Mouse (Mus musculus) embryonic stem cell, embryonic (primary cell): ENCODE results near the gene Sord.
"Not testable (repeated sequence)": the region's sequence is repeated elsewhere in the genome, so short reads cannot be mapped to it uniquely, and the experiment has no call there.

Source experiments
- CTCF ChIA-PET, 4 experiments: fragments of 300-600 bp in 2 of 4; fragments of 350-600 bp in 2 of 4; sonication (Branson Sonifier 250); formaldehyde crosslinking; loops; one replicate each; lab custom pipeline; 2022; ENCODE audit warnings: inconsistent platforms in 2 of 4; lab: Charles Lee
- POLR2A ChIA-PET, 4 experiments: fragments of 300-600 bp in 2 of 4; fragments of 350-600 bp in 2 of 4; sonication (Branson Sonifier 250); formaldehyde crosslinking; loops; one replicate each; lab custom pipeline; 2022; ENCODE audit warnings: antibody characterized with exemption in 4 of 4, inconsistent platforms in 1 of 4; lab: Charles Lee

Gene Sord

GRCm38 (mm10) chr2:122234611-122235288, at the start of gene Sord:
Gene Sord (plus strand): TSS chr2:122234749.
- POLR2A ChIA-PET, result interaction anchor here in 3 of 4 experiments (0.5 to 2.8 kb wide), 31 partner anchors 9 to 376 kb away, joined by 3 to 13 read pairs (median 3); partner anchors contain the start of genes Ctdspl2 (in 2 of the 3), Mageb3 (in 2 of the 3), Spg11 (in 2 of the 3) and B2m (in 1 of the 3)
- CTCF ChIA-PET, result interaction anchor here (0.5 to 2.1 kb wide), 9 partner anchors 9 to 756 kb away, joined by 3 to 12 read pairs (median 4); no protein-coding TSS in a partner anchor

- ChIA-PET CTCF (interaction anchor here in 1 of 4 experiments (0.6 kb wide), 2 partner anchors 182 to 371 kb away, joined by 4 to 9 read pairs; no protein-coding TSS in a partner anchor), POLR2A (interaction anchor here in 3 of 4 experiments (0.6 to 2.3 kb wide), 11 partner anchors 12 to 389 kb away, joined by 3 to 8 read pairs (median 3); partner anchors contain the start of gene B2m (in 2 of the 3))
These were observed 49.5 kb upstream of the Sord start for GRCm38 (mm10) chr2:122185086-122185485.

GRCm38 (mm10) chr2:122186106-122186505, 48.4 kb upstream of the Sord start, which contains the start of the genes Patl2 and Terb2:
Gene Patl2 (minus strand): TSS chr2:122186189.
Gene Terb2 (plus strand): TSS chr2:122186272.
- POLR2A ChIA-PET, result interaction anchor here in 3 of 4 experiments (0.6 to 2.3 kb wide), 21 partner anchors 9 to 230 kb away, joined by 3 to 8 read pairs (median 3); partner anchors contain the start of genes Spg11 (in 2 of the 3), B2m (in 1 of the 3), Ctdspl2 (in 1 of the 3) and Mageb3 (in 1 of the 3)

GRCm38 (mm10) chr2:122186751-122187150, 47.8 kb upstream of the Sord start:
- CTCF ChIA-PET, result interaction anchor here in 2 of 4 experiments (0.6 to 1.1 kb wide), 2 partner anchors 57 to 176 kb away, joined by 3 read pairs; no protein-coding TSS in a partner anchor
- POLR2A ChIA-PET, result interaction anchor here in 3 of 4 experiments (0.6 to 2.3 kb wide), 12 partner anchors 10 to 148 kb away, joined by 3 to 8 read pairs (median 4); partner anchors contain the start of genes B2m (in 1 of the 3) and Spg11 (in 1 of the 3)

More at GRCm38 (mm10) chr2:122186106-122186505, 48.4 kb upstream of the Sord start, which contains the start of the genes Patl2 and Terb2:
- CTCF ChIA-PET, result interaction anchor here in 2 of 4 experiments (0.6 to 1.1 kb wide), 2 partner anchors 57 to 159 kb away, joined by 3 read pairs; no protein-coding TSS in a partner anchor

- ChIA-PET CTCF (no interaction called here), POLR2A (interaction anchor here in 1 of 4 experiments (0.8 kb wide), 1 partner anchor 310 kb away, joined by 3 read pairs; no protein-coding TSS in a partner anchor)
These were observed 42.7 kb upstream of the Sord start for GRCm38 (mm10) chr2:122191849-122192248.

GRCm38 (mm10) chr2:122194509-122194929, 40.0 kb upstream of the Sord start:
- CTCF ChIA-PET, result interaction anchor here in 1 of 4 experiments (1.7 kb wide), 1 partner anchor 186 kb away, joined by 6 read pairs; no protein-coding TSS in a partner anchor
- POLR2A ChIA-PET, result no interaction called here

- ChIA-PET CTCF (interaction anchor here in 1 of 4 experiments (1.5 kb wide), 1 partner anchor 102 kb away, joined by 3 read pairs; no protein-coding TSS in a partner anchor), POLR2A (no interaction called here)
These were observed 33.0 kb upstream of the Sord start for GRCm38 (mm10) chr2:122201501-122201900.

GRCm38 (mm10) chr2:122206440-122207107, 28.0 kb upstream of the Sord start:
- CTCF ChIA-PET, result no interaction called here
- POLR2A ChIA-PET, result no interaction called here

- ChIA-PET POLR2A (interaction anchor here in 3 of 4 experiments (0.8 to 0.9 kb wide), 3 partner anchors 15 to 83 kb away, joined by 3 read pairs; partner anchors contain the start of gene Sord (in 1 of the 3)), CTCF (interaction anchor here in 1 of 4 experiments (0.5 kb wide), 1 partner anchor 193 kb away, joined by 4 read pairs; no protein-coding TSS in a partner anchor)
These were observed 23.9 kb upstream of the Sord start for GRCm38 (mm10) chr2:122210534-122211228.

- POLR2A ChIA-PET, result not testable (repeated sequence)
- CTCF ChIA-PET, result interaction anchor here in 1 of 4 experiments (0.6 kb wide), 1 partner anchor 33 kb away, joined by 3 read pairs; no protein-coding TSS in a partner anchor
These were observed 17.5 kb upstream of the Sord start for GRCm38 (mm10) chr2:122217075-122217474.

GRCm38 (mm10) chr2:122218234-122218633, 16.3 kb upstream of the Sord start:
- ChIA-PET POLR2A (no interaction called here), CTCF (interaction anchor here in 1 of 4 experiments (0.7 kb wide), 1 partner anchor 16 kb away, joined by 3 read pairs; the partner anchor contains the start of gene Sord)

GRCm38 (mm10) chr2:122221378-122221777, 13.2 kb upstream of the Sord start:
- CTCF ChIA-PET, result no interaction called here
- POLR2A ChIA-PET, result interaction anchor here in 1 of 4 experiments (1.0 kb wide), 1 partner anchor 103 kb away, joined by 3 read pairs; the partner anchor contains the start of gene Spg11

GRCm38 (mm10) chr2:122221798-122222197, 12.8 kb upstream of the Sord start:
- POLR2A ChIA-PET, result interaction anchor here in 2 of 4 experiments (1.1 to 1.4 kb wide), 2 partner anchors 11 to 104 kb away, joined by 3 read pairs; partner anchors contain the start of gene Spg11 (in 1 of the 2)

GRCm38 (mm10) chr2:122222272-122222671, 12.3 kb upstream of the Sord start:
- POLR2A ChIA-PET, result interaction anchor here in 2 of 4 experiments (1.1 to 1.4 kb wide), 2 partner anchors 10 to 104 kb away, joined by 3 read pairs; partner anchors contain the start of gene Spg11 (in 1 of the 2)
- CTCF ChIA-PET, result interaction anchor here in 1 of 4 experiments (1.0 kb wide), 1 partner anchor 22 kb away, joined by 3 read pairs; no protein-coding TSS in a partner anchor

More at GRCm38 (mm10) chr2:122221798-122222197, 12.8 kb upstream of the Sord start:
- CTCF ChIA-PET, result no interaction called here

GRCm38 (mm10) chr2:122223654-122224053, 10.9 kb upstream of the Sord start:
- ChIA-PET CTCF (no interaction called here), POLR2A (interaction anchor here in 1 of 4 experiments (1.3 kb wide), 1 partner anchor 12 kb away, joined by 3 read pairs; no protein-coding TSS in a partner anchor)

GRCm38 (mm10) chr2:122230395-122230794, 4.2 kb upstream of the Sord start:
- ChIA-PET CTCF (no interaction called here), POLR2A (interaction anchor here in 3 of 4 experiments (0.7 to 1.9 kb wide), 5 partner anchors 36 to 139 kb away, joined by 3 to 4 read pairs (median 3); partner anchors contain the start of genes Shf (in 2 of the 3) and B2m (in 1 of the 3))

- CTCF ChIA-PET, result interaction anchor here in 2 of 4 experiments (0.7 to 1.6 kb wide), 2 partner anchors 12 to 1323 kb away, joined by 3 to 7 read pairs; no protein-coding TSS in a partner anchor
- POLR2A ChIA-PET, result interaction anchor here in 3 of 4 experiments (0.5 to 1.5 kb wide), 7 partner anchors 13 to 1091 kb away, joined by 3 read pairs; partner anchors contain the start of genes Lcmt2 (in 1 of the 3), Patl2 (in 1 of the 3), Shf (in 1 of the 3) and Spg11 (in 1 of the 3)
These were observed 2.9 kb upstream of the Sord start for GRCm38 (mm10) chr2:122231616-122232015.
